Mouse (Mus musculus): ENCODE data around the gene Dhdds.

- no peak for TF ChIP-seq POLR2A (IDR thresholded peaks at IDR 0.05; ENCODE audit: borderline replicate concordance, low read depth, low read length)
- peak; percentile 91 for TF ChIP-seq CTCF (IDR thresholded peaks at IDR 0.05; ENCODE audit: low read depth, low read length)
Measured at GRCm38 (mm10) chr4:134035953-134036352, 35.2 kb upstream of the Dhdds start.

All from bone marrow macrophage, adult 2 months (primary cell).